Mouse (Mus musculus): ENCODE measurements around the gene Tecta. TPM values are rescaled to one million over a fixed set of nuclear protein-coding genes. Genes with fewer than 3 reads are reported as not detected.

Gene Tecta
- polyA plus RNA-seq (2014; fragmentation: Illumina TruSeq; extraction: RNeasy Lipid Tissue Mini Kit (QIAGEN cat#74804)): 1.1 TPM

GRCm38 (mm10) chr9:42399829-42400228 is at the start of gene Tecta:
TSS of gene Tecta (minus strand) at chr9:42399929.

Other genes starting within 250 kb of the Tecta start
- gene Sc5d, start 135.7 kb downstream of the Tecta start, polyA plus RNA-seq (2014; fragmentation: Illumina TruSeq; extraction: RNeasy Lipid Tissue Mini Kit (QIAGEN cat#74804)): 175 TPM
- gene Tbcel, start 107.9 kb upstream of the Tecta start, polyA plus RNA-seq (2014; fragmentation: Illumina TruSeq; extraction: RNeasy Lipid Tissue Mini Kit (QIAGEN cat#74804)): 51.5 TPM